Mouse (Mus musculus) thymus, adult 2 months (tissue): ENCODE data around the gene Skp2. TPM values are rescaled to one million over a fixed set of nuclear protein-coding genes. Genes with fewer than 3 reads are reported as not detected.
A peak's percentile ranks its signal among the peaks of the same experiment; 100 is the strongest.

Experiments used
- DNase-seq: peaks from one replicate; pipeline ENCODE4 v3.0.0; 2021
- H3K27ac ChIP-seq: fragments of 200-500 bp; 2 replicates; pipeline ENCODE4 v1.5.1; 2012; ENCODE audit warnings: low read length, control low read depth; ENCODE audit not compliant: control insufficient read depth, insufficient read depth
- H3K27me3 ChIP-seq: fragments of 200-500 bp; 2 replicates; pipeline ENCODE4 v1.6.1; 2012; ENCODE audit warnings: mild to moderate bottlenecking, low read length, moderate library complexity, mixed read lengths; ENCODE audit not compliant: control insufficient read depth, insufficient read depth
- H3K36me3 ChIP-seq: fragments of 200-500 bp; 2 replicates; pipeline ENCODE4 v1.6.1; 2012; ENCODE audit warnings: mild to moderate bottlenecking, low read length, moderate library complexity; ENCODE audit not compliant: control insufficient read depth, insufficient read depth
- H3K4me1 ChIP-seq: fragments of 200-500 bp; replicated peaks from 2 replicates; pipeline ENCODE4 v1.6.1; 2012; ENCODE audit warnings: low read length; ENCODE audit not compliant: control insufficient read depth, insufficient read depth
- H3K4me3 ChIP-seq: fragments of 200-500 bp; 2 replicates; pipeline ENCODE4 v1.5.1; 2012; ENCODE audit warnings: mild to moderate bottlenecking, low read length, control low read depth, moderate library complexity; ENCODE audit not compliant: control insufficient read depth, insufficient read depth
- CTCF ChIP-seq: fragments of 200-500 bp; IDR thresholded peaks from 2 replicates; pipeline ENCODE4 v1.5.1; 2012; ENCODE audit warnings: mild to moderate bottlenecking, control low read depth, low read length, moderate library complexity, borderline replicate concordance; ENCODE audit not compliant: control insufficient read depth, poor library complexity, insufficient read depth; ENCODE audit errors: extremely low read depth
- POLR2A ChIP-seq: fragments of 200-500 bp; IDR thresholded peaks from 2 replicates; pipeline ENCODE4 v1.6.1; 2012; ENCODE audit warnings: mild to moderate bottlenecking, low read length, control low read depth, moderate library complexity; ENCODE audit not compliant: control insufficient read depth, poor library complexity, insufficient read depth; ENCODE audit errors: extremely low read depth
- WGBS: fragments of 180-500 bp; shearing (Covaris S2); methylation state at CpG from one replicate; pipeline ENCODE4 v1.1.7; 2018; 5-methylcytosine and 5-hydroxymethylcytosine counted together
- polyA plus RNA-seq: library from polyadenylated mRNA; depleted of rRNA; stranded (reverse); fragments of >200 nt; gene quantifications from 2 replicates; pipeline ENCODE4 v1.2.3, GENCODE M21; 2012

Gene Skp2
- polyA plus RNA-seq, 1 experiment: 11.5 TPM

DNA sequence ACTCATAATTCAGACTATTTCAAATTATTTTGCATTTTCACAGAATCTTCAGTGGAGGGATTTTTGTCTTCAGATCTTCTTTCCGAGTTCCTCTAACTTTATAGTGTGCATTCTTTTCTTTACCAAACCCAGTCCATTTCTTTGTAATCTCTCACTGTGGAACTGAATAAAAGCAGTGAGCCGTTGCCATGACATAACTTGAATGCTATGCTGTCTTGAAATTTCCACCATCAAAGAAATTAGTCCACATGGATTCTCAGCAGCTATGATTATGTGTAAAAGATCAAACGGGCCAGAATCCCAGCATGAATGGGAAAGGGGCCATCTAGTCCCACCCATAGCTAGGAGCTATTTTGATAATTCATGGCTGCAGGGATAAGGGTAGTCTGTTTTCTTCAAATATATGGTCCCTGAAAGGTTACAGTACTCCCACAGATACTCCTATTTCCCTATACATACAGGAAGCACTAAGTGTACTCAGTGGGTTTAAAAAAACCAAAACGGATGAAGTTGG is 7.4 kb upstream of the Skp2 start:
- no peak overlapping the region for H3K4me3 ChIP-seq
- no peak for TF ChIP-seq POLR2A
- no peak for TF ChIP-seq CTCF
- H3K36me3 ChIP-seq: peaks cover 3% of the 10 kb centered on the region; the same call in 1 of the 2 replicates
- no peaks in the 10 kb centered on the region for H3K27me3 ChIP-seq
- H3K4me1 ChIP-seq: no peaks in the 10 kb centered on the region
- H3K27ac ChIP-seq: no peak overlapping the region
- WGBS: 97% methylated on average over 4 of the region's 4 CpGs
- DNase-seq: no peak

DNA sequence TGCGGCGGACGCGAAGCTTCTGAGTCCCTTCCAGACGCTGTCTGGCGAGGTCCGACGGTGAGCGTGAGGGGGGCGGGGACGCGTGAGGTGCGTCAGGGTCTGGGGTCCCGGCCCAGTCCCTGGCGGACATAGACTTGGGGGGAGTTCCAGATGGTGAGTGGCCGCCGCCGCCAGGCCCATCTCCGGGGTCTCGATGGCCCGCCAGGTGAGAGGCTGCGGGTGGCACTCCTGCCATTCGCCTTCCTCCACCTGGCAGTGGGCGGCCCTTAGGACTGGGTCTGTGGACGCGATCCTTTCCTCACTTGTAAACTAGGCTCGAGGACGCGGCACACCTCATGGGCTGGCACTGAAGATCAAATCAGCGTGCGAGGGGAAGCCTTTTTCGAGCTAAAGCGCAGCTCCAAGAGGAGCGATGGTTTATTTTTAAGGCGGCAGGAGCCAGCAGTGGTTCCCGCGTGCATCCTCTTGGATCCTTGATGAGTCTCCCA is 14.5 kb downstream of the Skp2 start:
- H3K4me3 ChIP-seq: peak overlapping the region; percentile 64
- DNase-seq: no peak
- WGBS: 0% methylated on average over 37 of the region's 37 CpGs
- H3K27ac ChIP-seq: no peak overlapping the region
- peaks cover 7% of the 10 kb centered on the region for H3K4me1 ChIP-seq
- H3K36me3 ChIP-seq: no peaks in the 10 kb centered on the region
- H3K27me3 ChIP-seq: no peaks in the 10 kb centered on the region
- 0 out of 2 replicates have a peak, but pooled peaks have one; percentile 8 for TF ChIP-seq CTCF
- no peak for TF ChIP-seq POLR2A

- Histone ChIP-seq H3K4me1 (peaks cover 7% of the 10 kb centered on the region), H3K36me3 (no peaks in the 10 kb centered on the region), H3K4me3 (peak within 1 kb of the TSS; percentile 64), H3K27me3 (no peaks in the 10 kb centered on the region), H3K27ac (no peak within 1 kb of the TSS)
- peak; percentile 50; the same call in 1 of the 2 replicates for TF ChIP-seq CTCF
- no peak for TF ChIP-seq POLR2A
- under 1% methylated on average over 34 of the region's 34 CpGs for WGBS
- DNase-seq: peak; percentile 99
These were observed 15.0 kb downstream of the Skp2 start, which contains the start of gene Lmbrd2 for GRCm38 (mm10) chr15:9140252-9140680. Lmbrd2 (plus strand) TSS chr15:9140550.

GRCm38 (mm10) chr15:9139447-9139846 is 15.8 kb downstream of the Skp2 start:
- DNase-seq: peak; percentile 11
- 47% methylated on average over 10 of the region's 10 CpGs for whole genome bisulfite sequencing
- H3K27ac ChIP-seq: no peak overlapping the region
- H3K36me3 ChIP-seq: no peaks in the 10 kb centered on the region
- no peak for TF ChIP-seq POLR2A
- TF ChIP-seq CTCF: no peak
- H3K4me1 ChIP-seq: peaks cover 7% of the 10 kb centered on the region
- peak overlapping the region; percentile 43 for H3K4me3 ChIP-seq
- no peaks in the 10 kb centered on the region for H3K27me3 ChIP-seq

- no peak for DNase-seq
- H3K36me3 ChIP-seq: peaks cover 15% of the 10 kb centered on the region; the same call in 1 of the 2 replicates
- no peak overlapping the region for H3K4me3 ChIP-seq
- H3K4me1 ChIP-seq: peaks cover 4% of the 10 kb centered on the region
- H3K27ac ChIP-seq: no peak overlapping the region
- no peaks in the 10 kb centered on the region for H3K27me3 ChIP-seq
- 92% methylated on average over 6 of the region's 6 CpGs for WGBS
- TF ChIP-seq CTCF (no peak), POLR2A (no peak)
These were observed 20.2 kb downstream of the Skp2 start for GRCm38 (mm10) chr15:9134891-9135507.

DNA sequence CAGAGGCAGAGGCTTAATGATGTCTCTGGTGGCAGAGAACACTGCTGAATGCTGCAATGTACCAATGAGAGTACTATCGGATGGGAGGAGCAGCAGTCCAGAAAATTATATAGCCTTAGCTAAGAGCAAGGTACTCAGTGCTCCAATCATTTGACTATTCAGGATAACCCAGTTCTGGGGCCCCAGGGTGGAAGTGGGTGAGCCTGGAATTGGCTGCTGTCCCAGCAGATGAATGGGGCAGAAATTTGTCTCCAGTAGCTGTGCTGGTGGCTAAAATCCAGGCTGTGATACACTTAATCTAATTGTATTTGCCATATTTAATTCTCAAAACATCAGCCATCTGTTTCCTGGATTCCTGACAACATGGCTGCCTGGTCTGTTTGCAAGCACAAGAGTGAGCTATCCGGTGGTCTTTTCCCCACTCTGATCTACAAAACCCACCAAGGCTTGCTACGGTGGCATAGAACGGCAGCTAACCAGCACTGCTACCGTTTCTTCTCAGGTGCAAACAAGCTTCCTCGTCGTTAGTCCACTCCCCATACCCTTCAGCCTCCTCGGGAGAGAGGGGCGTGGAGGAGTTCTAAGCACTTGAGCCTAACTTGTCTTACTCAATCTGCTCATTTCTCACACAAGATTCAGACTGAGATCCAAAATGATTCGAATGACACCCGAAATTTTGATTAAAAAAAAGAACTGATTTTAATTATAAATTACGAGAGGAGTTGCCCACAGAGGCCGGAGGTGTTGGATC is 22.4 kb downstream of the Skp2 start:
- DNase-seq: no peak
- H3K27ac ChIP-seq: no peak overlapping the region
- no peaks in the 10 kb centered on the region for H3K27me3 ChIP-seq
- 94% methylated on average over 13 of the region's 13 CpGs for WGBS
- no peak for TF ChIP-seq CTCF
- no peak for TF ChIP-seq POLR2A
- H3K36me3 ChIP-seq: peaks cover 15% of the 10 kb centered on the region
- H3K4me3 ChIP-seq: no peak overlapping the region
- H3K4me1 ChIP-seq: no peaks in the 10 kb centered on the region
